In genomic region chr11:95448346-95448745, GRCm38 (mm10) we compare ENCODE assay signal across 27 mouse cellular contexts. TPM values are rescaled to one million over a fixed set of nuclear protein-coding genes. Genes with fewer than 3 reads are reported as not detected.
DNase-seq lines count a peak whose midpoint lies in the region; ATAC-seq and TF ChIP-seq lines count a peak whose summit lies in the region.
"Had no signal": no experiment of that assay in that cellular context is flagged by ENCODE, and none has a peak within 500 bp of the region (broad histone marks: within the 10 kb centered on the region; RNA-seq: fewer than 3 reads in every experiment).

No protein-coding gene starts in this region.

- no peak for ATAC-seq in midbrain, postnatal 0 days (ENCODE audit: low FRiP score)
- no peak for ATAC-seq in midbrain, embryonic 16.5 days
- no peak for ATAC-seq in cerebellum, adult (ENCODE audit: insufficient number of reproducible peaks, low FRiP score, low TSS enrichment)
- ATAC-seq: forebrain, embryonic 16.5 days; Patski had no signal

- H3K27me3 ChIP-seq in midbrain, postnatal 0 days (ENCODE audit: insufficient read depth, low read length) = no peaks in the 10 kb centered on the region
- H3K27me3 ChIP-seq in midbrain, embryonic 16.5 days (ENCODE audit: control insufficient read depth, insufficient read depth, low read depth, low read length) = no peaks in the 10 kb centered on the region
- H3K27me3 ChIP-seq: CH12.LX; embryonic facial prominence, embryonic 12.5 days; embryonic facial prominence, embryonic 15.5 days; heart, embryonic 12.5 days; heart, embryonic 15.5 days; hindbrain, embryonic 13.5 days; Patski had no signal

- DNase-seq in gastrocnemius, adult 2 months = no peak
- no peak for DNase-seq in gastrocnemius, adult 18-20 months (ENCODE audit: low spot score)
- peak; percentile 57 for DNase-seq in midbrain, postnatal 0 days (ENCODE audit: low spot score)
- DNase-seq in brain, embryonic 14.5 days (ENCODE audit: low read depth) = peak; percentile 35
- no peak for DNase-seq in thymus, postnatal 0 days (ENCODE audit: low spot score)
- DNase-seq: adrenal gland, postnatal 10 days; adrenal gland, postnatal 36 days; B cell, adult 2 months; cerebellum, adult 18-20 months; cerebellum, adult 9-11 months; cerebellum, postnatal 25 days; gastrocnemius, postnatal 25 days; heart, adult 18-20 months; heart, postnatal 10 days; heart, postnatal 36 days had no signal

- peaks cover 9% of the 10 kb centered on the region; the same call in 1 of the 2 replicates for H3K4me1 ChIP-seq in midbrain, postnatal 0 days (ENCODE audit: insufficient read depth, low read length)
- H3K4me1 ChIP-seq in midbrain, embryonic 16.5 days (ENCODE audit: control insufficient read depth, insufficient read depth, low read length) = peaks cover 9% of the 10 kb centered on the region

- no peak overlapping the region for H3K9ac ChIP-seq in midbrain, postnatal 0 days (replicated peaks; ENCODE audit: low read length, poor library complexity, severe bottlenecking)
- no peak overlapping the region for H3K9ac ChIP-seq in midbrain, embryonic 16.5 days (ENCODE audit: low read depth, low read length)
- H3K9ac ChIP-seq: embryonic facial prominence, embryonic 12.5 days; embryonic facial prominence, embryonic 15.5 days; heart, embryonic 12.5 days; heart, embryonic 15.5 days; hindbrain, embryonic 13.5 days had no signal

- no peak for TF ChIP-seq CTCF in gastrocnemius, adult 2 months (IDR thresholded peaks at IDR 0.05)
- TF ChIP-seq CTCF in midbrain, postnatal 0 days (IDR thresholded peaks at IDR 0.05) = no peak
- no peak for TF ChIP-seq CTCF in brain, embryonic 14.5 days (IDR thresholded peaks at IDR 0.05; ENCODE audit: borderline replicate concordance, extremely low read depth, insufficient read depth, insufficient read length)

- no peak for TF ChIP-seq POLR2A in brain, embryonic 14.5 days (IDR thresholded peaks at IDR 0.05; ENCODE audit: borderline replicate concordance, extremely low read depth, insufficient read depth, insufficient read length, poor library complexity, severe bottlenecking)

- no peaks in the 10 kb centered on the region for H3K36me3 ChIP-seq in midbrain, postnatal 0 days (ENCODE audit: insufficient read depth, low read length)
- H3K36me3 ChIP-seq in midbrain, embryonic 16.5 days (ENCODE audit: control insufficient read depth, insufficient read depth, low read length) = 0 out of 2 replicates have a peak, but pooled peaks cover 2% of the 10 kb centered on the region

- no peak overlapping the region for H3K4me2 ChIP-seq in midbrain, postnatal 0 days (ENCODE audit: low read depth, low read length, poor library complexity, severe bottlenecking)
- no peak overlapping the region for H3K4me2 ChIP-seq in midbrain, embryonic 16.5 days (ENCODE audit: low read length)
- H3K4me2 ChIP-seq: embryonic facial prominence, embryonic 12.5 days; embryonic facial prominence, embryonic 15.5 days; heart, embryonic 12.5 days; heart, embryonic 15.5 days; hindbrain, embryonic 13.5 days had no signal

- H3K9me3 ChIP-seq in midbrain, postnatal 0 days (ENCODE audit: low read length) = no peaks in the 10 kb centered on the region
- H3K9me3 ChIP-seq in midbrain, embryonic 16.5 days (replicated peaks; ENCODE audit: control insufficient read depth, low read length, poor library complexity, severe bottlenecking) = no peaks in the 10 kb centered on the region
- H3K9me3 ChIP-seq: embryonic facial prominence, embryonic 12.5 days; embryonic facial prominence, embryonic 15.5 days; G1E; heart, embryonic 12.5 days; heart, embryonic 15.5 days; hindbrain, embryonic 10.5 days; hindbrain, embryonic 13.5 days had no signal

- H3K27ac ChIP-seq in gastrocnemius, adult 2 months = peak overlapping the region; percentile 41; the same call in 1 of the 2 replicates
- H3K27ac ChIP-seq in midbrain, postnatal 0 days (ENCODE audit: low read depth, low read length) = no peak overlapping the region
- H3K27ac ChIP-seq in midbrain, embryonic 16.5 days (ENCODE audit: low read length) = no peak overlapping the region
- H3K27ac ChIP-seq: embryonic facial prominence, embryonic 12.5 days; embryonic facial prominence, embryonic 15.5 days; heart, embryonic 15.5 days; hindbrain, embryonic 10.5 days; hindbrain, embryonic 13.5 days had no signal

- WGBS in midbrain, postnatal 0 days = 15% methylated on average over 3 of the region's 3 CpGs
- 19% methylated on average over 3 of the region's 3 CpGs for whole genome bisulfite sequencing in midbrain, embryonic 16.5 days

- H3K4me3 ChIP-seq in gastrocnemius, adult 2 months = no peak overlapping the region
- no peak overlapping the region for H3K4me3 ChIP-seq in midbrain, postnatal 0 days (ENCODE audit: low read depth, low read length)
- no peak overlapping the region for H3K4me3 ChIP-seq in midbrain, embryonic 16.5 days (ENCODE audit: low read depth, low read length)
- H3K4me3 ChIP-seq: embryonic facial prominence, embryonic 12.5 days; embryonic facial prominence, embryonic 15.5 days; heart, embryonic 12.5 days; heart, embryonic 15.5 days; hindbrain, embryonic 10.5 days; hindbrain, embryonic 13.5 days had no signal

- intact Hi-C loops in gastrocnemius, adult 2 months (cut with DNase I) = no loop called here

RNA-seq across cellular contexts. Expression of gene Spop, which starts 34.5 kb away (rescaled TPM):
- 100 to 1,000 TPM; 190 to 208 TPM for total RNA-seq in gastrocnemius, adult 2 months (2021)
- total RNA-seq in gastrocnemius, adult 18-20 months (2021) = 100 to 1,000 TPM; 162 to 171 TPM
- total RNA-seq in midbrain, postnatal 0 days (2014; rRNA removed) = 54.3 and 66.5 TPM in 2 replicates
- 192 and 231 TPM in 2 replicates for polyA plus RNA-seq in midbrain, postnatal 0 days (2015; fragmentation: Nextera tagmentation; extraction: Ambion mirVana)
- 244 and 258 TPM in 2 replicates for polyA plus RNA-seq in midbrain, embryonic 16.5 days (2015; fragmentation: Nextera tagmentation; extraction: Ambion mirVana)
- 44.8 and 71.4 TPM in 2 replicates for polyA plus RNA-seq in brain, embryonic 14.5 days (2012; rRNA removed)
- 120 and 142 TPM in 2 replicates for polyA plus RNA-seq in thymus, postnatal 0 days (2015; fragmentation: Nextera tagmentation; extraction: Ambion mirVana)

Comparison
In these comparisons a context has a peak if more than half of its experiments do, and no peak if none do; other contexts are left out.
1. DNase-seq: peak in midbrain, postnatal 0 days (single experiment) and brain, embryonic 14.5 days (single experiment); none in gastrocnemius, adult 2 months (single experiment), gastrocnemius, adult 18-20 months (single experiment) and thymus, postnatal 0 days (single experiment).